Comparison of ENCODE assay signal across 8 mouse cellular contexts in genomic region chr11:120623961-120624679, GRCm38 (mm10). TPM values are rescaled to one million over a fixed set of nuclear protein-coding genes. Genes with fewer than 3 reads are reported as not detected.
A peak's percentile ranks its signal among the peaks of the same experiment; 100 is the strongest.
DNase-seq lines count a peak whose midpoint lies in the region; ATAC-seq and TF ChIP-seq lines count a peak whose summit lies in the region.

No protein-coding gene starts in this region.

- WGBS in intestine, postnatal 0 days = 11% methylated on average over 28 of the region's 30 CpGs
- 11% methylated on average over 30 of the region's 30 CpGs for WGBS in liver, embryonic 12.5 days (ENCODE audit: insufficient replicate concordance)

- TF ChIP-seq CTCF in intestine, postnatal 0 days (IDR thresholded peaks at IDR 0.05; ENCODE audit: low read depth) = peak; percentile 82

- peak; percentile 66 for ATAC-seq in frontal cortex, adult (ENCODE audit: low TSS enrichment)
- peak; percentile 66 for ATAC-seq in intestine, postnatal 0 days
- peak; percentile 79 for ATAC-seq in liver, embryonic 12.5 days

- DNase-seq in left cerebral cortex, adult 18-20 months (ENCODE audit: low spot score in 2 of 2) = peak; percentile 56 to 62
- no peak for DNase-seq in left cerebral cortex, adult 8-10 months (ENCODE audit: low spot score in 2 of 2)
- peak; percentile 63 for DNase-seq in c-Kit-positive CD71-positive TER-119-negative erythroid progenitor cells, embryonic 14.5 days (ENCODE audit: low read depth)
- peak; percentile 84 for DNase-seq in testis, postnatal 10 days (ENCODE audit: low spot score)

- TF ChIP-seq POLR2A in myocyte (IDR thresholded peaks at IDR 0.05; ENCODE audit: insufficient read length, low read depth) = no peak

- H3K36me3 ChIP-seq in intestine, postnatal 0 days (ENCODE audit: control insufficient read depth, insufficient read depth) = peaks cover 52% of the 10 kb centered on the region
- peaks cover 78% of the 10 kb centered on the region for H3K36me3 ChIP-seq in liver, embryonic 12.5 days
- H3K36me3 ChIP-seq in myocyte (ENCODE audit: control insufficient read depth, insufficient read depth) = peaks cover 28% of the 10 kb centered on the region

- peak overlapping the region; percentile 29 for H3ac ChIP-seq in myocyte (ENCODE audit: control insufficient read depth, insufficient read length)

- peak overlapping the region; percentile 82 for H3K9ac ChIP-seq in intestine, postnatal 0 days (ENCODE audit: low read depth, low read length)
- peak overlapping the region; percentile 97 for H3K9ac ChIP-seq in liver, embryonic 12.5 days

- H3K9me3 ChIP-seq in intestine, postnatal 0 days (ENCODE audit: control insufficient read depth) = no peaks in the 10 kb centered on the region
- H3K9me3 ChIP-seq in liver, embryonic 12.5 days (replicated peaks) = no peaks in the 10 kb centered on the region

- peaks cover 41% of the 10 kb centered on the region for H3K79me2 ChIP-seq in myocyte (ENCODE audit: control insufficient read depth, insufficient read depth)

- H3K27me3 ChIP-seq in intestine, postnatal 0 days (replicated peaks; ENCODE audit: control insufficient read depth, insufficient read depth, low read length) = no peaks in the 10 kb centered on the region
- no peaks in the 10 kb centered on the region for H3K27me3 ChIP-seq in liver, embryonic 12.5 days (replicated peaks)
- H3K27me3 ChIP-seq in myocyte (ENCODE audit: control insufficient read depth, insufficient read depth, insufficient read length) = no peaks in the 10 kb centered on the region

- peak overlapping the region; percentile 94 for H3K27ac ChIP-seq in intestine, postnatal 0 days (ENCODE audit: low read depth, low read length)
- H3K27ac ChIP-seq in liver, embryonic 12.5 days = peak overlapping the region; percentile 96

- peak overlapping the region; percentile 80 for H3K4me2 ChIP-seq in intestine, postnatal 0 days (replicated peaks; ENCODE audit: low read depth)
- H3K4me2 ChIP-seq in liver, embryonic 12.5 days = peak overlapping the region; percentile 92
- H3K4me2 ChIP-seq in myocyte (ENCODE audit: low read depth) = peak overlapping the region; percentile 71

- H3K4me3 ChIP-seq in intestine, postnatal 0 days (ENCODE audit: low read depth, low read length) = peak overlapping the region; percentile 81
- H3K4me3 ChIP-seq in liver, embryonic 12.5 days = peak overlapping the region; percentile 99
- H3K4me3 ChIP-seq in myocyte = peak overlapping the region; percentile 41

- H3K4me1 ChIP-seq in intestine, postnatal 0 days (replicated peaks; ENCODE audit: control insufficient read depth, insufficient read depth, low read length) = 0 out of 2 replicates have a peak, but pooled peaks cover 4% of the 10 kb centered on the region
- peaks cover 60% of the 10 kb centered on the region for H3K4me1 ChIP-seq in liver, embryonic 12.5 days

TF ChIP-seq in myocyte, 11 proteins besides CTCF, POLR2A, EP300 and RAD21:
- TF ChIP-seq TCF12 (IDR thresholded peaks at IDR 0.05; ENCODE audit: insufficient read depth, poor library complexity, severe bottlenecking) (no peak), REST (IDR thresholded peaks at IDR 0.05; ENCODE audit: insufficient read depth, insufficient read length) (peak; percentile 41)
TF ChIP-seq in myocyte: peak in this region for 1.

RNA-seq across cellular contexts. Expression of gene Sirt7, which starts 0.9 kb away (rescaled TPM):
- 10 to 100 TPM; 34.9 to 38.6 TPM for total RNA-seq in left cerebral cortex, adult 18-20 months (2021)
- 10 to 100 TPM; 30.5 to 45.3 (median 34.7) TPM for total RNA-seq in left cerebral cortex, adult 8-10 months (2022)
- polyA plus RNA-seq in intestine, postnatal 0 days (2015; fragmentation: Nextera tagmentation; extraction: Ambion mirVana) = 73.1 and 77.7 TPM in 2 replicates
- 43.1 and 45.3 TPM in 2 replicates for polyA plus RNA-seq in liver, embryonic 12.5 days (2016; fragmentation: Nextera tagmentation; extraction: Ambion mirVana)
- polyA plus RNA-seq in myocyte (2012; fragmentation: generic; extraction: Trizol) = 29.9 TPM

RNA-seq across cellular contexts. Expression of gene Pcyt2, which starts 6.4 kb away (rescaled TPM):
- total RNA-seq in left cerebral cortex, adult 18-20 months (2021) = 100 to 1,000 TPM; 124 to 136 TPM
- 100 to 1,000 TPM; 109 to 140 (median 124) TPM for total RNA-seq in left cerebral cortex, adult 8-10 months (2022)
- 320 and 378 TPM in 2 replicates for polyA plus RNA-seq in intestine, postnatal 0 days (2015; fragmentation: Nextera tagmentation; extraction: Ambion mirVana)
- polyA plus RNA-seq in liver, embryonic 12.5 days (2016; fragmentation: Nextera tagmentation; extraction: Ambion mirVana) = 135 and 142 TPM in 2 replicates
- polyA plus RNA-seq in myocyte (2012; fragmentation: generic; extraction: Trizol) = 117 TPM

RNA-seq across cellular contexts. Expression of gene Mafg, which starts 9.3 kb away (rescaled TPM):
- total RNA-seq in left cerebral cortex, adult 18-20 months (2021) = 10 to 100 TPM; 86.8 to 94.3 TPM
- 10 to 100 TPM; 66.8 to 77.2 (median 73.1) TPM for total RNA-seq in left cerebral cortex, adult 8-10 months (2022)
- 40.2 and 49.1 TPM in 2 replicates for polyA plus RNA-seq in intestine, postnatal 0 days (2015; fragmentation: Nextera tagmentation; extraction: Ambion mirVana)
- 53.4 and 58.3 TPM in 2 replicates for polyA plus RNA-seq in liver, embryonic 12.5 days (2016; fragmentation: Nextera tagmentation; extraction: Ambion mirVana)
- 43.1 TPM for polyA plus RNA-seq in myocyte (2012; fragmentation: generic; extraction: Trizol)

RNA-seq across cellular contexts. Expression of gene Npb, which starts 15.8 kb away (rescaled TPM):
- total RNA-seq in left cerebral cortex, adult 18-20 months (2021) = 1 to 10 TPM in 1 of 2 experiments, not detected in 1; 1.3 TPM
- total RNA-seq in left cerebral cortex, adult 8-10 months (2022) = 1 to 10 TPM in 2 of 4 experiments, not detected in 2; 1.1 to 1.8 TPM
- polyA plus RNA-seq in intestine, postnatal 0 days (2015; fragmentation: Nextera tagmentation; extraction: Ambion mirVana) = 3.4 and 3.5 TPM in 2 replicates
- 5.0 and 6.6 TPM in 2 replicates for polyA plus RNA-seq in liver, embryonic 12.5 days (2016; fragmentation: Nextera tagmentation; extraction: Ambion mirVana)
- polyA plus RNA-seq in myocyte (2012; fragmentation: generic; extraction: Trizol) = 0.32 TPM

RNA-seq across cellular contexts. Expression of gene Pycr1, which starts 19.4 kb away (rescaled TPM):
- total RNA-seq in left cerebral cortex, adult 18-20 months (2021) = 1 to 10 TPM; 1.0 to 1.6 TPM
- 1 to 10 TPM; 1.5 to 2.3 (median 1.8) TPM for total RNA-seq in left cerebral cortex, adult 8-10 months (2022)
- polyA plus RNA-seq in intestine, postnatal 0 days (2015; fragmentation: Nextera tagmentation; extraction: Ambion mirVana) = 5.3 and 6.5 TPM in 2 replicates
- 11.0 and 11.3 TPM in 2 replicates for polyA plus RNA-seq in liver, embryonic 12.5 days (2016; fragmentation: Nextera tagmentation; extraction: Ambion mirVana)
- 56.9 TPM for polyA plus RNA-seq in myocyte (2012; fragmentation: generic; extraction: Trizol)

Comparison
In these comparisons a context has a peak if more than half of its experiments do, and no peak if none do; other contexts are left out.
1. DNase-seq: peak in left cerebral cortex, adult 18-20 months (2 of 2), c-Kit-positive CD71-positive TER-119-negative erythroid progenitor cells, embryonic 14.5 days (single experiment) and testis, postnatal 10 days (single experiment); none in left cerebral cortex, adult 8-10 months (0 of 2).
2. H3K4me3 ChIP-seq: peak in every context shown above with its lines; median percentile 99 in liver, embryonic 12.5 days; 81 in intestine, postnatal 0 days; 41 in myocyte.
3. Peak in every context shown above with its lines, with median percentiles within 50 percentile points of each other: ATAC-seq and H3K4me2 ChIP-seq.